Mouse (Mus musculus): ENCODE results near the gene 4930415O20Rik.

DNA sequence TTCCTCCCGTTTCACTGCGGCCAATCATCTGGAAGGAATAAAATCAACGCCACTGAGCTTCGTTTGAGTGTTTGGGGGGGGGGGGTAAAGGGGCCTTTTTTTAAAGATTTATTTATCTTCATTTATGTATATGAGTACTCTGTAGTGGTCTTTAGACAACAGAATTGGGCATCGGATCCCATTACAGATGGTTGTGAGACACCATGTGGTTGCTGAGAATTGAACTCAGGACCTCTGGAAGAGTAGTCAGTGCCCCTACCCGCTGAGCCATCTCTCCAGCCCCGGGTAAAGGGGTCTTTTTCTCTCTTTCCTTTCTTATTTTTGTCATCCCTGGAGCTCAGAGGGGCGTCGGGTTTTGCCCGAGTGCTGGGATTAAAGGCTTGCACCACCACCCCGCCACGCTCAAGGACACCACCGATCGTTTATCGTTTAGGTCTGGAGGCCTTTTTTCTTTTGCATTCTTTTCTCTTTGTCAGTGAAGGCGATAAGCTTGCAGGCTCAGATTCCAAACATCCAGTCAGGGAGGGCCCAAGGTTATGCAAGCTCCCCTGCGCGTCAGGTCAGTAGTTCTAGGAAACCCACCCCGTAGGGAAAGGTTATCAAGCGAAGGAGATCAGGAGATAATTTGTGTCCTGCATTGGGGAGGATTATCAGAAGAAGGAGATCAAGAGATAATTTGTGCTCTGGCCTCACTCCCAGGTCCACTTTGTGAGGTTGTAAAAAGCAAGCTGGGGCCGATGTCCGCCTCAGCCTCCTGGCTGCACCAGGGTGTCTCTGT lies 2.4 kb upstream of the 4930415O20Rik start:
- TF ChIP-seq CTCF (IDR thresholded peaks at IDR 0.05; ENCODE audit: low read depth), result 0 out of 2 replicates have a peak, but pooled peaks have one; percentile 3
- TF ChIP-seq EP300 (IDR thresholded peaks at IDR 0.05; ENCODE audit: low read depth), result no peak

All from liver, embryonic 14.5 days (tissue).